Mouse (Mus musculus) layer of hippocampus, adult 2 months (tissue): ENCODE results near the gene Ptpre. TPM values are rescaled to one million over a fixed set of nuclear protein-coding genes. Genes with fewer than 3 reads are reported as not detected.

Experiments used
- DNase-seq, 2 experiments: peaks; one replicate each; pipeline ENCODE4 v3.0.0; 2022; ENCODE audit warnings: low spot score in 2 of 2
- H3K27ac ChIP-seq: fragments of 200-600 bp; 2 replicates; pipeline ENCODE4 v1.8.1; 2022
- H3K4me3 ChIP-seq: fragments of 200-600 bp; 2 replicates; pipeline ENCODE4 v1.8.1; 2022; ENCODE audit warnings: mild to moderate bottlenecking
- CTCF ChIP-seq: fragments of 200-600 bp; conservative IDR thresholded peaks from 2 replicates; pipeline ENCODE4 v1.8.1; 2022; ENCODE audit warnings: antibody characterized with exemption, mild to moderate bottlenecking, moderate library complexity
- total RNA-seq, 2 experiments: library from RNA; stranded (reverse); gene quantifications; 2 replicates each; pipeline ENCODE4 v1.2.3; 2021

The Ptpre gene
- total RNA-seq, 2 experiments from 2014 or later: 50.7 to 51.4 TPM

DNA sequence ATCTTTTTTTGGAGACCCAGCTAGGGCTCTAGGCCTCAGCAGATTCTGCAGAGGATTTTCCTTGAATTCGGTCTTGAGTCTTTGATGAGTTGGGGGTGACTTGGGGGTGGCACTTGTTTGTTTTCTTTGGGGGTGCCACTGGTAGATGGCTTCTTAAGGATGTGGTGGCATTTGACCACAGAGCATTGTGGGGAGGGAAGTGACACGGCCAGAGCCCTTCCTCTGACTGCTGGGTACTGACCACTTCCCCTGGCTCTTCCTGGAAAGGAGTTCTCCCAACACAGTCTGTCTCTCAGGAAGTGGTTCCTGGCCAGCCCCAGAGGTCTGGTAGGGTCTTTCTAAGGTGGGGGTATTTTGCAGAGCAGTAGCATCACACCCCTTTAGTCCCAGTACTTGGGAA is 54.2 kb downstream of the Ptpre start:
- Histone ChIP-seq H3K4me3 (no peak overlapping the region), H3K27ac (no peak overlapping the region)
- DNase-seq: no peak
- TF ChIP-seq CTCF: no peak

DNA sequence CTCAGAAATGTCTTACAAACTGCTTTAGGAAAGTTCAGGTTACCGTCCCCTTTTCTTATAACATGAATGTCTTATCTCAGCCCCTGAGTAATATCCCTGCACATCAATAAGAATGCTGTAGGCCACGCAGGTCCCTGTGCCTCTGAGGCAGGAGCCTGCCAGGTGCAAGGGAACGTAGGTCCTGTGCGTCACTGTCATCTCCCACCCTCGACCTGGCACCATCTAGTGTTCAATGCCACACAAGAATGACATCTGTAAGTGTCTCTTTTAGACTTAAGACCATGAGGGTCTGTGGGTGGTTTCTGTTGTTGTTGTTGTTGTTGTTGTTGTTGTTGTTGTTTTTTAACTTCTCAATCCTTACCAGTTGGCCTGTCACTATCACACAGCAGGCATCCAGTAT is 56.0 kb downstream of the Ptpre start:
- no peak for TF ChIP-seq CTCF
- no peak for DNase-seq
- Histone ChIP-seq H3K27ac (0 out of 2 replicates have a peak overlapping the region, but pooled peaks have one; percentile 52), H3K4me3 (no peak overlapping the region)

DNA sequence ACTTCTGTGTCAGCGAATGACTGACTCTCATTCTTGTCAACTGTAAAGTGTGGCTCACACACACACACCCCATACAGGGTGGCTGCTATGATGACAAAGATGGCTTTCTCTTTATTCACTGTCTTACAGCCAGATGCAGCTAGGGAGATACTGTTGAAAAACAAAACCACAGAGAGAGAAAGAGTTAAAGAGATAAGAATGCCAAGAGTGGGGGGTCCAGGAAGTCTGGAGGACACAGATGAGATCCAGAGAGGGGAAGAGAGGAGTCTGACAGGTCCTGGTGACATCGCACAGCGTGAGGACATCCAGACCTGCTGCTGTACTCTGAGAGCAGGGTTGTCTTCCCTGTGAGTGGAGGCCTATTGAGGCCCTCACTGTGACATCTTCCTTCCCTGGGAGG is 56.5 kb downstream of the Ptpre start:
- TF ChIP-seq CTCF: no peak
- DNase-seq: no peak
- H3K4me3 ChIP-seq: no peak overlapping the region
- H3K27ac ChIP-seq: peak overlapping the region; percentile 0; the same call in 1 of the 2 replicates

DNA sequence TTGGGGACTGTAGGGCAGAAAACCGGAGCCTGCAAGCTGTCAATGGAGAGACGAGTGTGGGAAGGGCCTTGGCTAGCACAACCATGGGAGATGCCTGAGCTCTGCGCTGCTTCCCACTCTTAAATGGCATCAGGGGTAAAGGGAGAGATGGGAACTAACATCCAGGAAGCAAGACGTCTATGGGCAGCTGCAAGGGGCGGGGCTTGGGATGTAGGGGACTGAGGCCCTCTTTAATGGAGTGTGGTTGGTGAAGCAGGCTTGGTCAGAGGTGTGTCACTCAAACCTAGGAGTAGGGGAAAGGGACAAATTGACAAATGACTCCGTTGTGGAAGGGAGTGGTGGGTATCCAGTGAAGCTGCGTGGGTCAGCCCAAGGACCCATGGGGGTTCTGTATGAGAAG is 57.4 kb downstream of the Ptpre start:
- Histone ChIP-seq H3K4me3 (no peak overlapping the region), H3K27ac (no peak overlapping the region)
- TF ChIP-seq CTCF: no peak
- no peak for DNase-seq

- DNase-seq: no peak
- H3K27ac ChIP-seq: peak overlapping the region; percentile 70; the same call in 1 of the 2 replicates
- H3K4me3 ChIP-seq: no peak overlapping the region
- peak; percentile 36 for TF ChIP-seq CTCF
These were observed 58.4 kb downstream of the Ptpre start for GRCm38 (mm10) chr7:135595640-135596174.

- Histone ChIP-seq H3K4me3 (peak overlapping the region; percentile 15; the same call in 1 of the 2 replicates), H3K27ac (peak overlapping the region; percentile 70; the same call in 1 of the 2 replicates)
- no peak for DNase-seq
- TF ChIP-seq CTCF: 0 out of 2 replicates have a peak, but pooled peaks have one; percentile 8
These were observed 59.7 kb downstream of the Ptpre start for GRCm38 (mm10) chr7:135597006-135597405.

DNA sequence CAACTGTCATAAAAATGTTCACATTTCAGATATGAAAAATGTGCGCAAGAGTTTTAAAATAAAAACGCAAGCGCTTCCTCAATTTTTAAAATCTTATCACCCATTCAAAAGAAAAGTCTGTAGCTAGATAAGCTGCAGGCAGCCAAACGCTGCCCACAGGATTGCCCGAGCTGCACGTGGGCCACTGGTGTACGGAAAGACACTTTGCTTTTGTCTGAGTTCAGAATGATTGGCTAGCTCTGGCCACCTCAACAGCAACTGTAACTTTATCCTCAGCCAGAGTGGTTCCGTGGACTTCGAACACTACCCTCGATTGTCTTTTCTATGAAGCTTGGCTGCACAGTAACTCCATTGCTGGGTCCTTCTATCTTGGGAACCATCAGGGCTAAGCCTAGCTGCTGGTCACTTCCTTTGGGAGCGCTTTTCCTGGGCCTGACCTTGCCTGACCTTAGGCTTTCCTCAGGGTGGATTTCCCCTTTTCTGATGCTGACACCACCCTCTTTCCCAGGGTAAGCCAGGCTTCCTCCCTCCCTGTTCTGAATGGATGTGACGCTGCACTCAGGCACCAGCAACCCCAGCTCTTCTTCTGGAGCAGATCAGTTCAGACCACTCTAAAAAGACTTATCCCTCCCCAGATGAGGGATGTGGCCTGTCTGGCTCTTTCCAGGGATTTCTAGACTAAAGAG is 60.5 kb downstream of the Ptpre start:
- DNase-seq: no peak
- Histone ChIP-seq H3K4me3 (no peak overlapping the region), H3K27ac (peak overlapping the region; percentile 70; the same call in 1 of the 2 replicates)
- no peak for TF ChIP-seq CTCF

GRCm38 (mm10) chr7:135598303-135598855 is 61.1 kb downstream of the Ptpre start:
- no peak for TF ChIP-seq CTCF
- Histone ChIP-seq H3K27ac (peak overlapping the region; percentile 70; the same call in 1 of the 2 replicates), H3K4me3 (no peak overlapping the region)
- DNase-seq: no peak

GRCm38 (mm10) chr7:135600076-135600475 is 62.8 kb downstream of the Ptpre start:
- DNase-seq: peak in 1 of 2 experiments; percentile 70
- Histone ChIP-seq H3K27ac (peak overlapping the region; percentile 56), H3K4me3 (no peak overlapping the region)
- TF ChIP-seq CTCF: no peak

DNA sequence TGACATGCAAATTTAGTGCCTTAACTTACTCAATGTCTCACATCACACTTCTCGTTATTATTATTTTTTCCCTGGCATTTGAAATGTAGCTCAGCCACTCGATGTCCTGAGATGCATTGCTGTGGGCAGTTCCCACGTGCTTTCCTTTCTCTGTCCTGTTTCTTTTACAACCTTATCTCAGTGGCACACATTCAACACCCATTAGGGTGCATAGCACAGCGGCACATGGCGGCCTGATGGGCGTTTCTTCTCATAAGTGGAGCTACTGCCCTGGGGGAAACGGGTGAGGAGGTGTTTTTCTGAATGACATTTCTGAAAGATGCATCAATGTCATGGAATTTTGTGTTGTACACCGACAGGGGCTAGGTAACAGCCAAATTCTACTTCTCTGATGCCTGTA is 64.3 kb downstream of the Ptpre start:
- TF ChIP-seq CTCF: no peak
- Histone ChIP-seq H3K27ac (0 out of 2 replicates have a peak overlapping the region, but pooled peaks have one; percentile 28), H3K4me3 (no peak overlapping the region)
- no peak for DNase-seq

- DNase-seq: no peak
- Histone ChIP-seq H3K27ac (no peak overlapping the region; the same call in 1 of the 2 replicates), H3K4me3 (no peak overlapping the region)
- TF ChIP-seq CTCF: no peak
These were observed 65.0 kb downstream of the Ptpre start for GRCm38 (mm10) chr7:135602265-135602664.

DNA sequence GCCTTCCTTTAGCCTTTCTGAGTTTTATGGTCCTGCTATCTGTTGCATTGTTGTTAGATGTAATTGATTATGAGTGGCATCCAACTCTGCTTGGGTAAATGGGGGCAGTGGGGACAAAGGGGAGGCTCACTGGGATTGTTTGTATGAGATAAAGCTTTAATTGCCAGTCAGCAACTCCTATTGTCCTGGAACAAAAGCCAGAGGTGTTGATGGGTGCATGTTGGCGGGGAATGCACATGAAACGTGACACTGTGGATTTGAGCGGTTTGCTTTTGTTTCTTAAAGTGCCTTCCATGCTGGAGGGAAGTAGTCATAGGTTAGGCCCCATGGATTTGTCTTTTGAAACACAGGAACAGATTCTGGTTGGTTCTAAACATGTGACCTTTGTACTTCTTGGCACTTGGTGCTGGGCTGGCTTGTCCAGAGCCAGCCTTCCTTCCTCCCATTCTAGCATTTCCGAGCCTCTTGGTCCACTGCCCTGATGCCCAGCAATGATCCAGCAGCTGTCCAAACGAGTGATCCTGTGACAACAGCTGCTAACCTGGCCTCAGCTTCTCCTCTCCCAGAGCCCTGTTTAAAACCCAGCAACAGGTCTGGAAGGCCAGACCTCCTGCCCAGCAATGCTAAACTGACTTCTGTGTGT is 65.7 kb downstream of the Ptpre start:
- Histone ChIP-seq H3K4me3 (no peak overlapping the region), H3K27ac (peak overlapping the region; percentile 46; the same call in 1 of the 2 replicates)
- TF ChIP-seq CTCF: no peak
- DNase-seq: no peak
